Mouse (Mus musculus): ENCODE measurements around the gene Tmem106b. TPM values are rescaled to one million over a fixed set of nuclear protein-coding genes. Genes with fewer than 3 reads are reported as not detected.

Tmem106b gene
- total RNA-seq (2021) = 100 to 1,000 TPM; 123 to 128 TPM

- peak; percentile 97 to 98 for DNase-seq
- intact Hi-C loops (cut with DNase I) = loop anchor here (10.0 kb wide), 1 partner anchor 525 kb away; no protein-coding TSS in a partner anchor
These were observed at the start of gene Tmem106b for GRCm38 (mm10) chr6:13069302-13070146. Gene Tmem106b, plus strand, starts transcription at chr6:13069759.

- no peak for DNase-seq
- intact Hi-C loops (cut with DNase I) = no loop called here
These were observed 48.1 kb upstream of the Tmem106b start for GRCm38 (mm10) chr6:13021245-13022100.

GRCm38 (mm10) chr6:13030558-13030957, 39.0 kb upstream of the Tmem106b start:
- intact Hi-C loops (cut with DNase I) = loop anchor here (10.0 kb wide), 1 partner anchor 676 kb away; no protein-coding TSS in a partner anchor

GRCm38 (mm10) chr6:13030961-13031360, 38.6 kb upstream of the Tmem106b start:
- intact Hi-C loops (cut with DNase I) = loop anchor here (10.0 kb wide), 1 partner anchor 676 kb away; no protein-coding TSS in a partner anchor
- peak; percentile 13 to 16 for DNase-seq

More at GRCm38 (mm10) chr6:13030558-13030957, 39.0 kb upstream of the Tmem106b start:
- no peak for DNase-seq

GRCm38 (mm10) chr6:13052408-13053200, 17.0 kb upstream of the Tmem106b start:
- intact Hi-C loops (cut with DNase I) = no loop called here
- peak in 1 of 2 experiments; percentile 7 for DNase-seq

- no peak for DNase-seq
- intact Hi-C loops (cut with DNase I) = no loop called here
These were observed 8.1 kb upstream of the Tmem106b start for GRCm38 (mm10) chr6:13061276-13062039.

- intact Hi-C loops (cut with DNase I) = no loop called here
- DNase-seq = no peak
These were observed 7.5 kb upstream of the Tmem106b start for GRCm38 (mm10) chr6:13062063-13062462.

- intact Hi-C loops (cut with DNase I) = no loop called here
- no peak for DNase-seq
These were observed 6.8 kb upstream of the Tmem106b start for GRCm38 (mm10) chr6:13062691-13063255.

GRCm38 (mm10) chr6:13070147-13070425, 527 bp downstream of the Tmem106b start:
- intact Hi-C loops (cut with DNase I) = loop anchor here (10.0 kb wide), 1 partner anchor 525 kb away; no protein-coding TSS in a partner anchor
- DNase-seq = no peak

GRCm38 (mm10) chr6:13070485-13070884, 926 bp downstream of the Tmem106b start:
- intact Hi-C loops (cut with DNase I) = loop anchor here (10.0 kb wide), 1 partner anchor 526 kb away; no protein-coding TSS in a partner anchor
- DNase-seq = peak; percentile 55 to 69

- intact Hi-C loops (cut with DNase I) = loop anchor here (10.0 kb wide), 1 partner anchor 528 kb away; no protein-coding TSS in a partner anchor
- no peak for DNase-seq
These were observed 3.5 kb downstream of the Tmem106b start for GRCm38 (mm10) chr6:13073036-13073435.

- DNase-seq = no peak
- intact Hi-C loops (cut with DNase I) = loop anchor here (10.0 kb wide), 1 partner anchor 529 kb away; no protein-coding TSS in a partner anchor
These were observed 4.3 kb downstream of the Tmem106b start for GRCm38 (mm10) chr6:13073876-13074275.

- DNase-seq = peak; percentile 24 to 31
- intact Hi-C loops (cut with DNase I) = no loop called here
These were observed 13.3 kb downstream of the Tmem106b start for GRCm38 (mm10) chr6:13082881-13083280.

GRCm38 (mm10) chr6:13096656-13097435, 27.3 kb downstream of the Tmem106b start:
- DNase-seq = no peak
- intact Hi-C loops (cut with DNase I) = no loop called here

GRCm38 (mm10) chr6:13100137-13100536, 30.6 kb downstream of the Tmem106b start:
- intact Hi-C loops (cut with DNase I) = no loop called here
- no peak for DNase-seq

- intact Hi-C loops (cut with DNase I) = no loop called here
- no peak for DNase-seq
These were observed 39.1 kb downstream of the Tmem106b start for GRCm38 (mm10) chr6:13108662-13109061.

GRCm38 (mm10) chr6:13137255-13137654, 67.7 kb downstream of the Tmem106b start:
- DNase-seq = no peak
- intact Hi-C loops (cut with DNase I) = no loop called here

All from heart, postnatal 10 days (tissue).